Mouse (Mus musculus): ENCODE data around the gene Otogl. TPM values are rescaled to one million over a fixed set of nuclear protein-coding genes. Genes with fewer than 3 reads are reported as not detected.

The Otogl gene
- total RNA-seq (2017), result 0.41 and 0.49 TPM in 2 replicates

DNA sequence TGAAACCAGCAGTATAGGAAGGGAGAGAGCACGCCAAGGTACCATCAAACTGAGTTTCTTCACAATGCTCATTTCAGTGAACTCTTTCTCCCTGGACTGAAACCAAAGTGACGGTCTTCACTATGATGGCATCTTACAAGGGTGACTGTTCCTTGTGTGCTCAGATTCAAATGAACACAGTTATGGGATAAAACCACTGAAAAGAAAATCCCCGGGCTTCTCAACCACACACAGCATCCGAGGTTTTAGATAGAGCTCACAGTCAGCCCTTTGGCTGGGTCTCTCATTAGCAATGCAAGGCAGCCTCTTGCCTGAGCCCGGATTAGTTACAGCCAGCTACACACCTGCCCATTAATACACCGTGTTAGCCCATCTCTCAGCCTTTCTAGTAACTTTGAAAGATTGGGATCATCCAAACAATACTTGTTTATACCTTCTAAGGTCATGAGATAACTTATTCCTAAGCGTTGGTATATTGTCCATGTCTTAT, at the start of gene Otogl:
Gene Otogl (minus strand): TSS at position 51 of the 490 bp plus-strand sequence.
- ATAC-seq (replicated peaks; ENCODE audit: low read depth, poor library complexity, severe bottlenecking), result no peak

DNA sequence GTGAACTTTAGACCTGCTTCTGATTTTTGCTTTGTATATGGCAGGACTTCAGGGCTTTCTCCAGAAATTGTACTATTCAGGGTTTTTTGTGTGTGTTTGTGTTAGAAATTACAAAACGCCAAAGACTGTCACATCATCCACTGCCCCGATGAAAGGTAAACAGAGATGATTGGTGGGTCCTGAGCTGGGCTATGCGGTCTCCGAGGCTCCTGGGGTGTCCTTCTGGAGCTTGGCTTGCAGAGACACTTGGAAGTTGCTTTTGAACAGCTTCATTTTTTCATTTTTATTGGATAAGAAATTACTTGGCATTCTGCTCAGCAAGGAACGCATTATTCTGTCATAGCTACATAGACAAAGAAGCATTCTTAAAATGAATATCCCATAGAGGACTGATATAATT, 44.7 kb upstream of the Otogl start:
- ATAC-seq (replicated peaks; ENCODE audit: low read depth, poor library complexity, severe bottlenecking), result no peak

DNA sequence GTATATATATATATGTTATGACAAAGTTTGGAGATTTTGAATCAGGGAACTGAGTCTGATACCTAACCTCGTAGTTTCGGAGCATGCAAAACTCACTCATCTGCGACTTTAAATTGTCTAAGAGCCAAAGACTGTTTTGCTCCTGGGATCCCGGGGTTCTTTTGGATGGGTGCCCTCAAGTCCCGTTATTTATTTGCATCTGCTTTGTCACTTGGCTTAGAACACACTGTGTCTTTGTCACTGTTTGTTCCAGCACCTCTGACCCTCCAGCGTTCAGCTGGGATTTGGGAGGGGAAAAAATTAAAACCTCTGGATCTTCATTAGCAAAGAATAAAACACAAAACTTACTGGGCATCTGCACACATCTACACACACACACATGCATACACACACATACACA, 42.5 kb upstream of the Otogl start:
- ATAC-seq (replicated peaks; ENCODE audit: low read depth, poor library complexity, severe bottlenecking), result no peak

DNA sequence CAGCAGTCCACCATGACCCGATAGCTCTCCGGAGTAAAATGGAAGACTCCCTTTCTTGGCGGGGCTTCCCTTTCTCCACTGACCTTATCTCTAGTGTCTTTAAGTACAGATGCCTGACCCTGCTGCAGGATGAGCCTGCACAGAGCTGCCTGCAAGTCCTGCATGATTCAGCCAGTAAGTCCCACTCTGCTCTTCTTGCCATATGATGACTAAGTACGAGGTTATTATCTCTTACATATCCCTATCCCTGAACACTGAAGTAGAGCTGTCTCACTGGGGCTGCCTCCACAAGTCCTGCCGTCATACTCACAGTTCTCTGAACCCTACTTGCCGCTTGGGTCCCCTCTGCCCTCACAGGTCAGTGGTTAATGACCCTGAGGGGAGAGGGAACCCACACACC, 39.7 kb upstream of the Otogl start:
- ATAC-seq (replicated peaks; ENCODE audit: low read depth, poor library complexity, severe bottlenecking), result no peak

DNA sequence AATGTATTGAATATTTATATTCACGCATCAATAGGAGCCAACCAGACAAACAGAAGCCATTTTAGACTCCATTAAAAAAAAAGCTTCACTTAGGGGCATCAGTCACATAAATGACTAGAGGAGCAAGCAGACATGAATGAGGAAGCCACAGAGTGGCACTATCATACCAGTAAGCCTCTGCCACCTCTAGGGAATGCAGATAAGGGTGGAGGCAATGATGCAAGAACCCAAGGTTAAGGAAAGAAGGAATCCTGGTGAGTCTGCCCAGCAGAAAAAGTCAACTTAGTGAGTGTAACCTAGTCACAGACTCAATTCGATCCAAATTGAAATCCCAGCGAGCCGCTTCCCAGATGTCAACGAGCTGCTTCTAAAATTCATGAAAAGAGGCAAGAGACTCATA, 38.0 kb upstream of the Otogl start:
- ATAC-seq (replicated peaks; ENCODE audit: low read depth, poor library complexity, severe bottlenecking), result peak; percentile 62

DNA sequence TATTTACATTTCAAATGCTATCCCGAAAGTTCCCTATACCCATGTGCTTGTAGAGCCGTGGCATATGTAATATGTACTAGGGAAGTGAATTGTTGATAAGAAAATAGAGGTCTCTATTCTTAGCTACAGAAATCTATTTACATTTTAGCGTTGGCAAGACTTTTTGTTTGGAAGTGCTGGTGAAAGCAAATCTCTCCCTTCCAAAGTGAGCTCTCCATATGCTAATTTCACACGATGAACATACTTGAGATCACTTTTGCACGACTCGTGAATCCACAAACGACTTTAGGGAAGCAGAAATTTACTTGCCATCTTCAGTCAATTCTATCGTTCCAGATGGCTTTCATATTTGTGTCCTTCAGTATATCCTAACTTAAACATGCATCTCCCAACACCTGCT, 36.7 kb upstream of the Otogl start:
- ATAC-seq (replicated peaks; ENCODE audit: low read depth, poor library complexity, severe bottlenecking), result no peak

DNA sequence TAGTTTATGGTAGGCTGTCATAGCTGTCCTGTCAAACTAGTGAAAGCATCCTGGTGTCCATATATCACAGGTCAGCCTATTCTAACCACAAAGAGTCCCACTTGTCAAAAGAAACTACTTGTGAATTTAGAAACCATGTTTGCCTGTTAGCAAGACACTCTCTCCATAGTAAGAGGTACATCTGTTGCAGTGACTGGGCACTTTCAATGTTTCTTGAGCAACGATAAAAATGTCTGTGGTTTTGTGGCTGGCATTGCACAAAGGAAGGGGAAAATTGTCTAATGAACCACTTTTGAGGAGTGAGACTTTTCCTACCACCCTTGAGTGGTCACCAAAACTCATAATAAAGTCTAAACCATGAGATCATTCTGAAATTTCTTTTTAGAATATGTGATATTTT, 36.1 kb upstream of the Otogl start:
- peak; percentile 87 for ATAC-seq (replicated peaks; ENCODE audit: low read depth, poor library complexity, severe bottlenecking)

DNA sequence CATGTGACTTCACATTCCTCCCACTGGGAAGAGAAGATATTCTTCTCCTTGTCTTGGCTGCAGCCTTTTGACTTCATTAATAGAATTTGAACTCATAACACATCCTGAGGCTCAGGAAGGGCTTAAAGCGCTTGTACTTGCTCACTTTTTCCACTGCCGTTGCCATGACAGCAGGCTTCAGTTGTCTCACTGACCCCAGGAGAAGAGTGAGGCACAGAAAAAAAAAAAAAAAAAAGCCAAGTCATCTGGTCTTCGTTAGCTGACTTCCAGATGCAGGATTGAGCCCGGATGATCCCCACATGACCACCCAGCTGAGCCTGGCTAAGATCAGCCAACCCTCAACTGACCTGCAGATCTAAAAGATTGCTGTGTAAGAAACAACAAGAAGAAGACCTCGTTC, 34.4 kb upstream of the Otogl start:
- ATAC-seq (replicated peaks; ENCODE audit: low read depth, poor library complexity, severe bottlenecking), result peak; percentile 16

DNA sequence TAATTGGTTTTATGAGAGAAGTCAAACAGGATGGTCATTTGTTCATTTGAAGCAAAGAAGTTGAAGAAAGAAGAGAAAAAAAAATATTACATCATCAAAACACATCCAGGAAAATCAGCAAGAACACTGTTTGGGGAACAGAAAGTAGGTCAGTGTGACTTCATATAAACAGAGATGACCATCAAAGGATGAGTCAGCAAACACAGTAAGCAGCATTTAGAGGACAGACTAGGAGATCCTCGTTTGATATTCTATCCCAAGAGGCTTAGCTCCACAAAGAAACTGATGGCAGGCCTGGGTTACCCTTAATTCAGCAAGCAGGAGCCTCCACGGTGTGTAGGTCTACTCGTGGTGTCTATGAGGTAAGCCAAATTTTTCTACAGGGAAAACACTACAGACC, 31.9 kb upstream of the Otogl start:
- ATAC-seq (replicated peaks; ENCODE audit: low read depth, poor library complexity, severe bottlenecking), result peak; percentile 22; the same call in 1 of the 2 replicates

DNA sequence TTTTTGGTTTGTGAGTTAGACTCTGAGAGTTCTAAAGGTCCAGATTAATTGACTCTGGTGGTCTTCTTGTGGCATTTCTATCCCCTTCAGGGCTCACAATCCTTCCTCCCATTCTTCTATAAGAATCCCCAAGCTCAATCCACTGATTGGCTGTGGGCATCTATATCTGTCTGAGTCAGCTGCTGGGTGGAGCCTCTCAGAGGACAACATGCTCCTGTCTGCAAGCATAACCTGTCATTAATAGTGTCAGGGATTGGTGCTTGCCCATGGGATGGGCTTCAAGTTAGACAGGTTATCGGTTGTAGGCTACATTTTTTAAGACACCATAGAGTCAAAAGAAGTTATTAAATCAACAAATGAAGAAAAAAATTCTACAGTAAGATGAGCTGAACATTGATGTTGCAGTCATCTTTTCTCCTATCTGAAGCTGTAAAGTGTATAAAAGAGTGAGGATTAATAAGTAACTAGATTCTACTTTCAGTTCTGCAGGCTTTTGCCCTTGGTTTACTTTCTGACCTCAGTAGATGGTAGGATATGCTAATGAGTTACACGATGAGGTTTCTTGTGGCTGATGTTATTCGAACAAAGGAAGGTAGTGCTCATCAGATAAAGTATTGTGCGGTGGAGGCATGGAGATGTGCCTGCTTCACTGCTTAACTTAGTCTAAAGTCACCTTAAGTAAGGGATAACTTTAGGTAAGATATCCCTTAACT, 29.4 kb upstream of the Otogl start:
- ATAC-seq (replicated peaks; ENCODE audit: low read depth, poor library complexity, severe bottlenecking), result peak; percentile 54

DNA sequence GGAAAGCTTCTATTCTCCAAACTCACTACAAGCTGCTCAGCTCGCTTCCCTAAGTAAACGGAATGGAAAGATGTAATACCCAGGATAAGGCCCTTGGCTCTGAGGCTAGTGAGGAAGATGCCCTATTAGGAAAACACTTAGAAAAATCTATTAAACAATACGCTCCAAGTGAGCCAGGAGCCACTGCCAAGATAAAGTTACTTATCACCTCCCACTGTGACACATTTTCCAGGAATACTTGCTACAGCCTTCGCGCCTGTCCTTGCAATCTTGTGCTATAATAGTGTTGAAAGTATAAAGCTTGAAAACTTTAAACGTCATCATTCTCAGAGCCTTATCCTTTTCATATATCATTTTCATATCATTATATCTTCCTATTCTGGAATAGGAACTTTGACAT, 28.4 kb upstream of the Otogl start:
- no peak for ATAC-seq (replicated peaks; ENCODE audit: low read depth, poor library complexity, severe bottlenecking)

DNA sequence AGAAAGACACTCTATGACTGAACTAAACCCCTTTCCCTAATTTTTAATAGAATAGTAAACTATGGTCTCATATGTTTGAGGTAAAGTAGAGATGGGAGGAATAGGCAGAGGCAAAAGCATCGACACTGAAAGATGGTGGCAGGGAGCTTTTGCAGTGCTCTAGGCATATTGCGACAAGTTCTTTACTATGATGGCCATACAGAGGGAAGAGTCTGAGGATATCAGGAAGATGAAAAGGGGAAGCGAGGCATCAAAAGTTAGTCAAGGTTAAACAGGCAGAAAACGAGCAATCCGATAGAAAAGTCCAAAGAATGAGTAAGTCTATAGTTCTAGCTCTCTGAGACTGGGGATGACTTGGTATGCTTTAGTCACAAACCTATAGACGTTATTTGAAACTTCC, 27.9 kb upstream of the Otogl start:
- ATAC-seq (replicated peaks; ENCODE audit: low read depth, poor library complexity, severe bottlenecking), result no peak

DNA sequence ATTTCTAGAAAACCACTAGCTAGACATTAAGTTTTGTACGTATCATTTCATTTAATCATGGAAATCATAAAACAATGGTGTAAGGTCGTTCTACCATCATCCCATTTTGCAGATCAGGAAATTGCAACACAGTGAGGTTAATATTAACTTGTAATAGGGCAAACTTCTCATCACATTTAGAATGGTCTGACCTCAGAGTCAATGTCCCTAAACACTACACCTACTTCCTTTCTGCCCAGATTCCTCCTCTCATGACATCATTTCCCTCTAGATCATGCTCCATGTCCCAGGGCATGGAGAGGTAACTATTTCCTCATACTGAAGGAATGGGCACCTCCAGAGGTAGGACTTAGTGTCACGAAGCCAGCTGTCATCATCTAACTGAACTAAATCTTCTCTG, 22.1 kb upstream of the Otogl start:
- no peak for ATAC-seq (replicated peaks; ENCODE audit: low read depth, poor library complexity, severe bottlenecking)

DNA sequence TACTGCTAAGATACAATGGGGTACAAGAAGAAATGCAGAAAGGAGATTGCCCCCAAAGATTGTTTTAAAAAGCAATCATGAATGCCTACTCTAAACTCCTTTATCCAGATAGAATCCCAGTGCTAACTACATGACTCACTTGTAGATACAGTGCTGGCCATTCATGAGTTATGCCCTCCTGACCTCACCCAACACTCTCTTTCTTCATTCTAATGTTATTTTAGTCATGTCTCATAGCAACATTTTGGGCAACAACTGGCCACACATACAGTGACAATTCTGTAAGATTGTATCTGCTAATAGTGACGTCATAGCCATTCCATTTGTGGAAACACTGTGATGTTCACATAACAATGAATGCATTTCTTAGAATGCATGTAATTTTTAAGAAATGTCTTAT, 21.6 kb upstream of the Otogl start:
- ATAC-seq (replicated peaks; ENCODE audit: low read depth, poor library complexity, severe bottlenecking), result no peak

DNA sequence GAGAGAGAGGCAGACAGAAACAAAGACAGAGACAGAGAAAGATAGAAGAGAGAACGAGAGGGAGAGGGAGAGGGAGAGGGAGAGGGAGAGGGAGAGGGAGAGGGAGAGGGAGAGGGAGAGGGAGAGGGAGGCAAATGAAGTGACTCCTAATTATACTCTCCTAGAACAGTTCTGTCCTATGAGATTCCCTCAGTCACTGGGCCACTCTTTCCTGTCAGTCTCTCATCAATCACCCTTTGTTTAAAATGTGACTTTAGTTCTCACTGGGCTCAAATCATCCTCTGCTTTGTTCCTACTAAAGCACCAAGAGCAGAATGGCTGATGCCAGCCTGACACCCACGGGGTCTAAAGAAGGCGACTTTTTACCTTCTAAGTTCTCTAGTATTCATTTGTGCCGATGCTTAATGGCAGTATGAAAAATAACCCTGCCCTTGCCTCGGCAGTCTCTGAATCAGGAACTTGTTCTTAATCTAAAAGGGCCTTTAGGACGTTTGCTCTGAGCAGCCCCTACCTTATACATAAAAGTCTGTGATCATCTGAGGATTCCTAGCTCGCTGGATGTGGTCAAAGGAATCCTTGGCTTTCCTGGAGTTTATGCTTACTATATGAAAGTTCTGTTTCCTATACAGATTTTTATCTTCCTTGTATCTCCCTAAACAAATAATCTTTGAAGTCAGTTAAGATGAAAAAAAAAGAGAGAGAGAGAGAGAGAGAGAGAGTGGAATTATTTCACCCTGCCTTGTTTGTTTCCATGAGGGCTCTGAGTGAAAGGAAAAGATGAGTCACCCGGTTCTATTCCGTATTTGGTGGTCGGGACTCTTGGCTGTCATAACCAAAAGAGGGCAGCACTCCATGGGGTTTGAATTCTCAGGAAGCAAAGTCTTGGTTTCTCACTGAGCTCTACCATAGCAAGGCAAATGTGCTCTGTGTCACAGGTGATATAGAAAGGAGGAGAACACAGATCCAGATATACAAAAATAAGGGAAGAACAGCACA, 20.2 kb upstream of the Otogl start:
- peak; percentile 82 for ATAC-seq (replicated peaks; ENCODE audit: low read depth, poor library complexity, severe bottlenecking)

DNA sequence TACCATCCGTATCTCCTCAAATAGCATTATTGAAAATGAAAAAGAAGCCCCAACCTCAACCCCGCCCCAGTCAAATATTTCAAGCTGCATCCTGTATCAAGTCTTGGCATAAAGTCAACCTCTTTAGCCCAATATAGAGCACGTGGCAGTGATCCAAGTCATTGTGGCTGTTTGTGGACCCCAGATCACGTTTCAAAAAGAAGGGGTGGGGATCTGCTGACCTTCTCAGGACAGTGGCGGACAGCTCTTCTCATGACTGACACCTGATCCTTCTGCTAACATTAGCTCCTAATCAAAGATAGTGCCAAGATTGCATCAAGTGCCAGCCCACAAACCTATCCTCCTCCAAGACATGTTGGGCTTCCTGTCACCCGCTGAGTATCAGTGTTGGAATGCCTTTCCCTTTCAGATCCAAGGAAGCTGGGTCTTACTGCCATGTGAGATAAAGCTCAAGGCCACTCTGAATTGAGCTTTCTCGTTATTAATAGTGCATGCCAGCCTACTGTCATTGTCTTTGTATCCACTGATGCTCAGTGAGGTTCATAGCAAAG, 18.6 kb upstream of the Otogl start:
- ATAC-seq (replicated peaks; ENCODE audit: low read depth, poor library complexity, severe bottlenecking), result peak; percentile 48

DNA sequence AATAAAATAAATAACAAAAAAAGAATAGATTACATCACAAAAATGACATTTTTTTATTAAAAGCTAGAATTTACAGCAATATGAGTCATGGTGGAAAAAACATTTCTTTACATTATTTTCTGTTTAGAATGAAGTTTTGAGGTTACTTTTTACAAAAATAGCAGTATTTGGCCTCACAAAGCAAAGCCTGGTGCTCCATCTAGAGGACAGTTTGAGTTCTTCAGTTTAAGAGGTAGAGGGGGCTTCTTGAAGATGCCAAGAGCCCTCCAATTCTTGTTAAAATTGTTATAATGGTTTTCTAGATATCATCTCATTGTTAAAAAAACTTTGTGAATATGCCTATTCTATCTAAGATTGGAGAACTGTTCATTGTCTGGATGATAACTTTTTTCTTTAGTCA, 13.4 kb upstream of the Otogl start:
- ATAC-seq (replicated peaks; ENCODE audit: low read depth, poor library complexity, severe bottlenecking), result peak; percentile 50; the same call in 1 of the 2 replicates

DNA sequence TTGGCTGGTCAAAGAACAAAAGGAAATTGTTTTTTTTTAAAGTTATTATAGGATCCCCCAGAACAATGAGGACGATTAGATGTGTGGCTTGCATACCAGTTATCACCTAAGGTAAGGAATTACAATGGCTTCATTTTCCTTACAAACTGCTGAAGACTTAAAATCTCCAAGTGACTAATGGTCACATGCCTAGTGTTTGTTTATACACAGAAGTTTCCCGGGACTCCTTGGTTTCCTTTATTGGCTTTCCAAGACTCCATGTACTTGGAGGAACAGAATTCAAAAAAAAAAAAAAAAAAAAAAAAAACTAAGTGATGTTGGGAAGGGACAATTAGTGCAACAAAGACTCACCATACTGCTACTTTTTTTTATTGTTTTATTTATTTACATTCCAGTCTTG, 11.9 kb upstream of the Otogl start:
- ATAC-seq (replicated peaks; ENCODE audit: low read depth, poor library complexity, severe bottlenecking), result no peak

DNA sequence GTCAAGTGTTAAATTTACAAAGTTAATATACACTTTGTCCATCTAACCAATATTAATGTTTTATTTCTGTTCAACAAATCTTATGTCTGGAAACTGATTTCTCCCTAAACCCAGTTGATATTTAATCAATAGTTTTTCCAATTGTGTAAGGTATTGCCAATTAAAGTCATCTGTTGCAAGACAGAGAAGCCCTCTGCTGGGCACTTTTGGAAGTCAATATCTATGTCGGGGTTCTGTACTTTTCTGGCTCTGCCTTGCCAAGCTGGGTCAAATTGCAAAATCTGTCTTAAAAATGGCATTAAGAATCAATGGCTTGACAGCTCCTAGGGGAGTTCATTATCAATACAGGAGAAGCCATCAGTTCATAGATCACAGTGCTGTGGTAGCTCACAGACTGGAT, 10.8 kb upstream of the Otogl start:
- ATAC-seq (replicated peaks; ENCODE audit: low read depth, poor library complexity, severe bottlenecking), result peak; percentile 55

DNA sequence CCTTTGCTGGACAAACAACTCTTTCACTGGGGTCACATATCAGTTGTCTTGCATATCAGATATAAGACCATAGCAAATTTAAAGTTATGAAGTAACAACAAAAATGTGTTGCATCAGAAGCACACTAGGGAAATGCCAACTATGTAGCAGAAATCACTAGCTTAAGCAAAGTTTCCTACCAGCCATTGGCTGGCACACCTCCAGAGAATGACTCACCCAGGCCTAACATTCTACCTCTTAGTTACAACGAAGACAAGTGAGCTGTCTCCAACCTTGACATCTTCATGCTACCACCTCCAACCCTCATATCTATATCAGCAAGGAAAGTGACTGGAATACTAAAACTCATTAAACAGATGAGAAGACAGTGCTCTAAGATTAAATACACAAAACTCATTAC, 9.6 kb upstream of the Otogl start:
- peak; percentile 45 for ATAC-seq (replicated peaks; ENCODE audit: low read depth, poor library complexity, severe bottlenecking)

DNA sequence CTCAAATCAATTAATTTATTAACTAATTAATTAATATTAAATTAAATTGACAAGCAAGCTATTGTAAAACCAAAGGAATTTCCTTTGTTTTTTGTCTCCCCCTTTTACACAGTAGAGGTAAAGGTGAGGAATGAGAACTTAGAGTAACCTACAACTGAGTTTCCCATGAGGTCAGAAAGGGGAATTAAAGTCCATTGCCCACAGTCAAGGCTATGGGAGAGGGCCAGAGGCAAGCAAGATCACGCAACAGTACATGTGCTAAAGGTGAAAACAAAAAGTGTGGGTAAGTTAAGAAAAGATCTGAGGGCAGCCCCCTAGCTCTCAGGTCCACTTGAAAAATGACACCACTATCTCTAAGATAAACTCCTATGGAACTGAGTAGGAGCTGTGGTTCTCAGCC, 9.2 kb upstream of the Otogl start:
- no peak for ATAC-seq (replicated peaks; ENCODE audit: low read depth, poor library complexity, severe bottlenecking)

Data from common myeloid progenitor, adult 5-6 weeks (primary cell).